Comparison of ENCODE assay signal across 1 mouse cellular context in the genomic region with DNA sequence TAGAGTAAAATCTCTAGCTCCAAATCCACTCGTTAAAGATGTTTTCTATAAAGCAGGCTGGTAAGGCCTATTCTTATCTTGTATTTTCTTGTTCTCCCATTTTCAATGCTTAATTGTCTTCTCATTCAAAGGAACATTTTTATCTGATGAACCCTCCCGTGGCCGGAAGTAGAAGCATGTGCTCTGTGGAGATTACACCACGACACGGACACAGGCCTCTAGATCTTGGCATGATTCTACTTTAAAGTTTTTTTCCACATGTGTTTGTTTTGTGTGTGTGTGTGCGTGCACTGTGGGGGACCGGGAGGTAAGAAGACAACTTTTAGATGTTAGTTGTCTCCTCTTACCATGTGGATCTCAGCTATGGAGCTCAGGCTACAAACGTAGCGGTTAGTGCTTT.
TF ChIP-seq lines count a peak whose summit lies in the region.

No protein-coding gene starts in this region.

TF ChIP-seq in MEL, 35 proteins besides CTCF, POLR2A, EP300 and RAD21 (continued from another document):
- TF ChIP-seq TBP (IDR thresholded peaks at IDR 0.05; ENCODE audit: low read depth, low read length) (peak; percentile 33; the same call in 1 of the 2 replicates), MYC (IDR thresholded peaks at IDR 0.05; ENCODE audit: low read depth, low read length) (peak; percentile 84; the same call in 1 of the 2 replicates), MAZ (IDR thresholded peaks at IDR 0.05; ENCODE audit: low read depth, low read length) (no peak), SIN3A (IDR thresholded peaks at IDR 0.05; ENCODE audit: low read length) (peak; percentile 90), ZKSCAN1 (IDR thresholded peaks at IDR 0.05; ENCODE audit: low read depth, low read length) (no peak), USF2 (IDR thresholded peaks at IDR 0.05; ENCODE audit: borderline replicate concordance in 1 of 2, insufficient read depth in 1 of 2, low read depth in 1 of 2, low read length in 2 of 2) (no peak), ZNF384 (IDR thresholded peaks at IDR 0.05; ENCODE audit: low read depth, low read length) (peak; percentile 80), ZMIZ1 (IDR thresholded peaks at IDR 0.05; ENCODE audit: low read depth, low read length) (no peak)
